Mouse (Mus musculus): ENCODE measurements around the gene Heyl. TPM values are rescaled to one million over a fixed set of nuclear protein-coding genes. Genes with fewer than 3 reads are reported as not detected.
"Not testable (repeated sequence)": the region's sequence is repeated elsewhere in the genome, so short reads cannot be mapped to it uniquely, and the experiment has no call there.

Heyl gene
- polyA plus RNA-seq, 1 experiment from 2014 or later = 10.5 TPM

- 0 out of 2 replicates have a peak, but pooled peaks cover 2% of the 10 kb centered on the region for H3K4me1 ChIP-seq (replicated peaks; ENCODE audit: control insufficient read depth, insufficient read depth, low read length)
- ATAC-seq (ENCODE audit: low FRiP score) = peak; percentile 86
- WGBS = 40% methylated on average over 8 of the region's 8 CpGs
- no peaks in the 10 kb centered on the region for H3K9me3 ChIP-seq (ENCODE audit: control insufficient read depth, low read length)
- H3K9ac ChIP-seq (ENCODE audit: low read depth, low read length) = no peak overlapping the region
- H3K4me2 ChIP-seq (replicated peaks; ENCODE audit: low read depth, low read length) = no peak overlapping the region
- DNase-seq (ENCODE audit: low spot score) = peak; percentile 59
- no peak overlapping the region for H3K4me3 ChIP-seq (ENCODE audit: low read depth, low read length)
- H3K27ac ChIP-seq (ENCODE audit: low read depth, low read length) = no peak overlapping the region
- H3K36me3 ChIP-seq (ENCODE audit: control insufficient read depth, insufficient read depth, low read length) = no peaks in the 10 kb centered on the region
- no peaks in the 10 kb centered on the region for H3K27me3 ChIP-seq (ENCODE audit: control insufficient read depth, insufficient read depth, low read length)
Observed at GRCm38 (mm10) chr4:123260071-123260746, 26.9 kb downstream of the Heyl start.

DNA sequence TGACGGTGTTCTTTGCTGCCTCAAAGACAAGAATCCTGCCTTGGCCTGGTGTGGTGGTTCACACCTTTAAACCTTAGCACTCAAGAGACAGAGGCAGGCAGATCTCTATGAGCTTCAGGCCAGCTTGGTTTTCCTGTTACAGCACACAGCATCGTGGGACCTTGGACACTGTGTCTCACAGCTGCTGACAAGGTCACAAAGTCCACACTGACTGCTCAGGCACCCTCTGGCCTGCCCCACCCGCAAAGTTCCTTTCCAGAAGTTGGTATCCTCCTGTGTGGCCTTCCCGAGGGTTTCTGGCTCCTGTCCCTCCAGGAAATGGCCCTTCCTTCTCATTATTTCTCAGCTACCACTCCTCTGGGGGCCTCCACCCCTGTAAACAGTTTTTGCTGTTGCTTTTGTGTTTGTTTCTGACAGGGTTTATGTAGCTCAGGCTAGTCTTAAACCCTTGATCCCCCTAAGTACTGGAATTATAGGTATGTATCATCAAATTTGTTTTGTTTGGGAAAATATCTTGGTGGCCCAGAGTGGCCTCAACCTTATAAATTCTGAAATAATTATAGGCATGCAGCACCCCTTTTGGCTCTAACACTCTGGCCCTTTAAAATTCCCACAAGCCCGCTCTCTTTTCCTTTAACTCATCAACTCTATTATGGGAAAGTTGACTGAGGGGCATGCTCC lies 28.5 kb downstream of the Heyl start, which contains the start of gene Pabpc4:
Gene Pabpc4, plus strand, starts transcription at position 631 of the 681 bp plus-strand sequence.
- no peak within 1 kb of the TSS for H3K27ac ChIP-seq (ENCODE audit: low read depth, low read length)
- ATAC-seq (ENCODE audit: low FRiP score) = no peak
- no peak within 1 kb of the TSS for H3K4me2 ChIP-seq (replicated peaks; ENCODE audit: low read depth, low read length)
- 82% methylated on average over 5 of the region's 5 CpGs for WGBS
- DNase-seq (ENCODE audit: low spot score) = no peak
- H3K4me1 ChIP-seq (replicated peaks; ENCODE audit: control insufficient read depth, insufficient read depth, low read length) = 0 out of 2 replicates have a peak, but pooled peaks cover 2% of the 10 kb centered on the region
- no peak within 1 kb of the TSS for H3K9ac ChIP-seq (ENCODE audit: low read depth, low read length)
- H3K27me3 ChIP-seq (ENCODE audit: control insufficient read depth, insufficient read depth, low read length) = no peaks in the 10 kb centered on the region
- H3K36me3 ChIP-seq (ENCODE audit: control insufficient read depth, insufficient read depth, low read length) = no peaks in the 10 kb centered on the region
- H3K9me3 ChIP-seq (ENCODE audit: control insufficient read depth, low read length) = no peaks in the 10 kb centered on the region
- H3K4me3 ChIP-seq (ENCODE audit: low read depth, low read length) = no peak within 1 kb of the TSS

DNA sequence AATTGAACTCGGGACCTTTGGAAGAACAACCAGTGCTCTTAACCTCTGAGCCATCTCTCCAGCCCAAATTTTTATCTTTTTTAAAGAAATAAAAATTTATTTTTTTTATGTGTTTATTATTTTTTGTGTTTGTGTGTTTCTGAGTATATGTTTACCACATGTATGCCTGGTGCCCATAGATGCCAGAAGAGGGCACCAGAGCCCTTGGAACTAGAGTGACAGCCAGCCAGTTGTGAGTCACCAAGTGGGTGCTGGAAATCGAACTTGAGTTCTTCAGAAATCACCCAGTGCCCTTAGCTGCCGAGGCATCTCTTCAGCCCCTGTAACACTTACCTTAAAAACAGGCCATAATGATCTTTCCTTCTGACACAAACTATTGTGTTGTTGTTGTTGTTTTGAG lies 37.7 kb downstream of the Heyl start:
- ATAC-seq (ENCODE audit: low FRiP score) (no peak), DNase-seq (ENCODE audit: low spot score) (no peak)
- Histone ChIP-seq H3K9me3 (ENCODE audit: control insufficient read depth, low read length) (no peaks in the 10 kb centered on the region), H3K9ac (ENCODE audit: low read depth, low read length) (no peak overlapping the region), H3K27ac (ENCODE audit: low read depth, low read length) (no peak overlapping the region), H3K4me2 (replicated peaks; ENCODE audit: low read depth, low read length) (no peak overlapping the region), H3K4me1 (replicated peaks; ENCODE audit: control insufficient read depth, insufficient read depth, low read length) (no peaks in the 10 kb centered on the region), H3K36me3 (ENCODE audit: control insufficient read depth, insufficient read depth, low read length) (no peaks in the 10 kb centered on the region), H3K27me3 (ENCODE audit: control insufficient read depth, insufficient read depth, low read length) (no peaks in the 10 kb centered on the region), H3K4me3 (ENCODE audit: low read depth, low read length) (no peak overlapping the region)
- WGBS = 84% methylated on average over 3 of the region's 3 CpGs

GRCm38 (mm10) chr4:123280117-123280516 lies 46.8 kb downstream of the Heyl start:
- Histone ChIP-seq H3K4me1 (replicated peaks; ENCODE audit: control insufficient read depth, insufficient read depth, low read length) (peaks cover 10% of the 10 kb centered on the region), H3K27ac (ENCODE audit: low read depth, low read length) (no peak overlapping the region), H3K36me3 (ENCODE audit: control insufficient read depth, insufficient read depth, low read length) (no peaks in the 10 kb centered on the region), H3K9me3 (ENCODE audit: control insufficient read depth, low read length) (no peaks in the 10 kb centered on the region), H3K4me3 (ENCODE audit: low read depth, low read length) (no peak overlapping the region), H3K27me3 (ENCODE audit: control insufficient read depth, insufficient read depth, low read length) (no peaks in the 10 kb centered on the region), H3K9ac (ENCODE audit: low read depth, low read length) (no peak overlapping the region), H3K4me2 (replicated peaks; ENCODE audit: low read depth, low read length) (no peak overlapping the region)
- DNase-seq (ENCODE audit: low spot score) = no peak
- ATAC-seq (ENCODE audit: low FRiP score) = no peak
- 81% methylated on average over 3 of the region's 3 CpGs for WGBS

- H3K4me2 ChIP-seq (replicated peaks; ENCODE audit: low read depth, low read length) = peak overlapping the region; percentile 78
- H3K9me3 ChIP-seq (ENCODE audit: control insufficient read depth, low read length) = no peaks in the 10 kb centered on the region
- peak overlapping the region; percentile 50 for H3K4me3 ChIP-seq (ENCODE audit: low read depth, low read length)
- WGBS = under 1% methylated on average over 25 of the region's 25 CpGs
- no peak overlapping the region for H3K27ac ChIP-seq (ENCODE audit: low read depth, low read length)
- no peaks in the 10 kb centered on the region for H3K36me3 ChIP-seq (ENCODE audit: control insufficient read depth, insufficient read depth, low read length)
- DNase-seq (ENCODE audit: low spot score) (peak; percentile 92), ATAC-seq (ENCODE audit: low FRiP score) (peak; percentile 94)
- H3K27me3 ChIP-seq (ENCODE audit: control insufficient read depth, insufficient read depth, low read length) = no peaks in the 10 kb centered on the region
- peaks cover 12% of the 10 kb centered on the region for H3K4me1 ChIP-seq (replicated peaks; ENCODE audit: control insufficient read depth, insufficient read depth, low read length)
- H3K9ac ChIP-seq (ENCODE audit: low read depth, low read length) = peak overlapping the region; percentile 40; the same call in 1 of the 2 replicates
Observed at GRCm38 (mm10) chr4:123282500-123282899, 49.1 kb downstream of the Heyl start.

GRCm38 (mm10) chr4:123282915-123283674 lies 49.7 kb downstream of the Heyl start:
- H3K27ac ChIP-seq (ENCODE audit: low read depth, low read length) = not testable (repeated sequence)

GRCm38 (mm10) chr4:123283675-123284064 lies 50.3 kb downstream of the Heyl start:
- ATAC-seq (ENCODE audit: low FRiP score) = peak; percentile 6; the same call in 1 of the 2 replicates
- H3K27ac ChIP-seq (ENCODE audit: low read depth, low read length); H3K36me3 ChIP-seq (ENCODE audit: control insufficient read depth, insufficient read depth, low read length); H3K9me3 ChIP-seq (ENCODE audit: control insufficient read depth, low read length); H3K27me3 ChIP-seq (ENCODE audit: control insufficient read depth, insufficient read depth, low read length): not testable (repeated sequence)
- H3K4me2 ChIP-seq (replicated peaks; ENCODE audit: low read depth, low read length) = peak overlapping the region; percentile 78
- H3K9ac ChIP-seq (ENCODE audit: low read depth, low read length) = peak overlapping the region; percentile 35
- peaks cover 12% of the 10 kb centered on the region for H3K4me1 ChIP-seq (replicated peaks; ENCODE audit: control insufficient read depth, insufficient read depth, low read length)
- peak; percentile 38 for DNase-seq (ENCODE audit: low spot score)
- WGBS = 2% methylated on average over 10 of the region's 15 CpGs
- peak overlapping the region; percentile 50 for H3K4me3 ChIP-seq (ENCODE audit: low read depth, low read length)

More at GRCm38 (mm10) chr4:123282915-123283674, 49.7 kb downstream of the Heyl start:
- DNase-seq (ENCODE audit: low spot score) = peak; percentile 36
- peak overlapping the region; percentile 50 for H3K4me3 ChIP-seq (ENCODE audit: low read depth, low read length)
- H3K36me3 ChIP-seq (ENCODE audit: control insufficient read depth, insufficient read depth, low read length); H3K9me3 ChIP-seq (ENCODE audit: control insufficient read depth, low read length); H3K27me3 ChIP-seq (ENCODE audit: control insufficient read depth, insufficient read depth, low read length): not testable (repeated sequence)
- ATAC-seq (ENCODE audit: low FRiP score) = peak; percentile 77
- peak overlapping the region; percentile 40; the same call in 1 of the 2 replicates for H3K9ac ChIP-seq (ENCODE audit: low read depth, low read length)
- peak overlapping the region; percentile 78 for H3K4me2 ChIP-seq (replicated peaks; ENCODE audit: low read depth, low read length)
- WGBS = under 1% methylated on average over 44 of the region's 55 CpGs
- peaks cover 12% of the 10 kb centered on the region for H3K4me1 ChIP-seq (replicated peaks; ENCODE audit: control insufficient read depth, insufficient read depth, low read length)

DNA sequence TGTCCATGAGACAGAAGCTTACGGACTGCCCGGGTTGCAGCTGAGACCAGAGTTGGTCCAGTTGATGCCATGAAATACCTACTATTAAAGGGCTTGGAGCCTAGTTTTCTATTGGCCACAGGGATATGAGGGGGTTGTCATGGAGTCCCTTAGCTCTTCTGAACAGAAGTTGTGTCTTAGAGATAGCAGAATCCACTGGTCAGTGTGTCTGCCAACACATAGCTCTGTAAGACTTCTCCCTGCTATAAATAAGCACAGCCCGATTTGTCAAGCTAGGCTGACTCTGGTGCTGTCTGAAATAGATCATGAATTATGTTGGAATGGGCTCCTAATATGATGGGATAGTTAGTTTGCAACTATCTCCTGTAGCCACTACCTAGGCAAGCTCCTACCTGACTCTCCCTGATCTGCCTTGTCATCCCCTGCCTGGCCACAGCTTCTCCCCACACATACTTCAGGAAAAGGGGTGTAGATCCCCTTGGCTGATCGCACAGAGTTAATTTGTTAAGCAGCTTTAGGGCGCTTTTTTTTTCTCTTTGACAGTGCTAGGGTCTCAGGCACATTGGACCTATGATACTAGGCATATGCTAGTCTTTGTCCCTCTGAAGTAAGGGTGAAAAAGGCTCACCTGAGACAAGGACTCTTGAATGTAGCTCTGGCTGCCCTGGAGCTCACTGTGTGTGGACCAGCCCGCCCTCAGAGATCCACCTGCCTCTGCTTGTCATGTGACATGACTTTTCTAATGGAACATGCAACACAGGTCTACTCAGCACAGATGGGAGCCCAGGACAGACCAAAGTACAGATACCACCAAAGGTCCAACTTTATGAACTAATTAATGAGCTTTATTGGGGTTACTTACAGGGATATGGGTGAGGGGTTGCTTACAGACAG lies 51.6 kb downstream of the Heyl start:
- WGBS = 83% methylated on average over 6 of the region's 6 CpGs
- Histone ChIP-seq H3K9me3 (ENCODE audit: control insufficient read depth, low read length) (no peaks in the 10 kb centered on the region), H3K27me3 (ENCODE audit: control insufficient read depth, insufficient read depth, low read length) (no peaks in the 10 kb centered on the region), H3K4me1 (replicated peaks; ENCODE audit: control insufficient read depth, insufficient read depth, low read length) (peaks cover 12% of the 10 kb centered on the region), H3K36me3 (ENCODE audit: control insufficient read depth, insufficient read depth, low read length) (peaks cover 5% of the 10 kb centered on the region; the same call in 1 of the 2 replicates), H3K4me3 (ENCODE audit: low read depth, low read length) (peak overlapping the region; percentile 50), H3K9ac (ENCODE audit: low read depth, low read length) (peak overlapping the region; percentile 19; the same call in 1 of the 2 replicates), H3K27ac (ENCODE audit: low read depth, low read length) (no peak overlapping the region), H3K4me2 (replicated peaks; ENCODE audit: low read depth, low read length) (peak overlapping the region; percentile 78)
- ATAC-seq (ENCODE audit: low FRiP score) (no peak), DNase-seq (ENCODE audit: low spot score) (no peak)

Data from hindbrain, embryonic 11.5 days (tissue).